Comparison of ENCODE assay signal across 11 mouse cellular contexts in the genomic region with DNA sequence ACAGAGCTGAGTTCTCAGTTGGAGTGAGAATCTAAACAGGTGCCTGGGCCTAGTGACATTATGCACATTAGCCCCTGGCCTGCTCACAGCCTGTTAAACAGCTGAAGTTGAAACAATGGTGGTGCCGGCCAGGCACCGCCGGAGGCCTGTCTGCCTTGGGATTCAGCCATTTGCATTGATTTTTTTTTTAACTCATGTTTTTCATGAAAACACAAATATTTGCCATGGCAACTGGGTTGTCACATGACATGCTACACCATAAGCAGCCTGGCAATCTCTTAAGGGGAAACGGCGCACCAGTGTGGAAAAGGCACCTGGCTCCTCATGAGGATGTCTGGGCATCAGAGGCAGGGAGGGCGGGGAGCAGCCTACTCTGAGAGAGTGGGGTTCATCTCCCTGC.
A peak's percentile ranks its signal among the peaks of the same experiment; 100 is the strongest.
DNase-seq lines count a peak whose midpoint lies in the region; ATAC-seq lines count a peak whose summit lies in the region.
"Had no signal": no experiment of that assay in that cellular context is flagged by ENCODE, and none has a peak within 500 bp of the region (broad histone marks: within the 10 kb centered on the region; RNA-seq: fewer than 3 reads in every experiment).

No protein-coding gene starts in this region.

- H3K4me2 ChIP-seq in embryonic facial prominence, embryonic 11.5 days (ENCODE audit: low read depth, low read length): no peak overlapping the region
- H3K4me2 ChIP-seq in neural tube, embryonic 12.5 days (replicated peaks): no peak overlapping the region

- no peaks in the 10 kb centered on the region for H3K4me1 ChIP-seq in embryonic facial prominence, embryonic 11.5 days (ENCODE audit: control insufficient read depth, insufficient read depth, low read length)
- H3K4me1 ChIP-seq in neural tube, embryonic 12.5 days: peaks cover 30% of the 10 kb centered on the region

- no peak overlapping the region for H3K9ac ChIP-seq in embryonic facial prominence, embryonic 11.5 days (replicated peaks; ENCODE audit: low read length)
- no peak overlapping the region for H3K9ac ChIP-seq in neural tube, embryonic 12.5 days

- 36% methylated on average over 6 of the region's 6 CpGs for WGBS in embryonic facial prominence, embryonic 11.5 days
- 22% methylated on average over 6 of the region's 6 CpGs for WGBS in neural tube, embryonic 12.5 days

- no peaks in the 10 kb centered on the region for H3K9me3 ChIP-seq in embryonic facial prominence, embryonic 11.5 days (replicated peaks; ENCODE audit: control insufficient read depth, low read length)
- H3K9me3 ChIP-seq in neural tube, embryonic 12.5 days: no peaks in the 10 kb centered on the region

- intact Hi-C loops in heart, postnatal 10 days (cut with DNase I): no loop called here

- no peaks in the 10 kb centered on the region for H3K36me3 ChIP-seq in embryonic facial prominence, embryonic 11.5 days (replicated peaks; ENCODE audit: control insufficient read depth, insufficient read depth, low read depth, low read length)
- no peaks in the 10 kb centered on the region for H3K36me3 ChIP-seq in neural tube, embryonic 12.5 days

- ATAC-seq in embryonic facial prominence, embryonic 11.5 days (replicated peaks; ENCODE audit: insufficient number of reproducible peaks, low FRiP score, low TSS enrichment, low read depth): no peak
- peak; percentile 84 for ATAC-seq in neural tube, embryonic 12.5 days (ENCODE audit: low FRiP score, low read depth)
- ATAC-seq: inflammation-experienced regulatory T-cells, adult 6 months had no signal

- DNase-seq in heart, adult 11 months: peak; percentile 57
- no peak for DNase-seq in heart, adult 18-20 months
- peak; percentile 55 for DNase-seq in embryonic facial prominence, embryonic 11.5 days (ENCODE audit: low spot score)
- DNase-seq in layer of hippocampus, adult 8-10 months (ENCODE audit: low spot score in 2 of 2): peak; percentile 14 to 26
- DNase-seq in heart, postnatal 10 days: no peak
- no peak for DNase-seq in urinary bladder, adult 2 months (ENCODE audit: low spot score)
- DNase-seq in thymus, postnatal 10 days (ENCODE audit: low spot score in 2 of 2): no peak
- DNase-seq: cerebellum, adult 8-10 months; lung, postnatal 4 days had no signal

- H3K4me3 ChIP-seq in embryonic facial prominence, embryonic 11.5 days (ENCODE audit: low read depth, low read length): no peak overlapping the region
- H3K4me3 ChIP-seq in neural tube, embryonic 12.5 days: no peak overlapping the region

- no peak overlapping the region for H3K27ac ChIP-seq in embryonic facial prominence, embryonic 11.5 days (replicated peaks; ENCODE audit: low read depth, low read length)
- H3K27ac ChIP-seq in neural tube, embryonic 12.5 days: no peak overlapping the region

- no peaks in the 10 kb centered on the region for H3K27me3 ChIP-seq in embryonic facial prominence, embryonic 11.5 days (ENCODE audit: control insufficient read depth, insufficient read depth, low read length)
- H3K27me3 ChIP-seq in neural tube, embryonic 12.5 days (replicated peaks): 0 out of 2 replicates have a peak, but pooled peaks cover 3% of the 10 kb centered on the region

Comparison
In these comparisons a context has a peak if more than half of its experiments do, and no peak if none do; other contexts are left out.
1. DNase-seq: peak in heart, adult 11 months (single experiment), embryonic facial prominence, embryonic 11.5 days (single experiment) and layer of hippocampus, adult 8-10 months (2 of 2); none in heart, adult 18-20 months (0 of 2), heart, postnatal 10 days (0 of 2), urinary bladder, adult 2 months (single experiment) and thymus, postnatal 10 days (0 of 2).